Mouse (Mus musculus) small intestine, adult 2 months (tissue): ENCODE measurements around the gene Mia2.

Experiments used
- CTCF ChIP-seq: fragments of 200-500 bp; IDR thresholded peaks from 2 replicates; pipeline ENCODE4 v1.5.1; 2012; ENCODE audit warnings: low read depth, mild to moderate bottlenecking, control low read depth, inconsistent platforms, low read length, moderate library complexity, mixed read lengths; ENCODE audit not compliant: insufficient replicate concordance, insufficient read length; ENCODE audit errors: extremely low read depth
- POLR2A ChIP-seq: fragments of 200-500 bp; IDR thresholded peaks from 2 replicates; pipeline ENCODE4 v1.6.1; 2012; ENCODE audit warnings: low read depth, mild to moderate bottlenecking, control low read depth, inconsistent platforms, low read length, moderate library complexity

GRCm38 (mm10) chr12:59133437-59133999 lies 37.9 kb downstream of the Mia2 start:
- no peak for TF ChIP-seq POLR2A
- no peak for TF ChIP-seq CTCF
